Mouse (Mus musculus): ENCODE measurements at regions not wholly inside any gene's neighbourhood (a gene's known extent, or its start where the extent isn't known, plus 50 kb on each side); places are given as distances from the start of the nearest gene placed in this dataset.

DNA sequence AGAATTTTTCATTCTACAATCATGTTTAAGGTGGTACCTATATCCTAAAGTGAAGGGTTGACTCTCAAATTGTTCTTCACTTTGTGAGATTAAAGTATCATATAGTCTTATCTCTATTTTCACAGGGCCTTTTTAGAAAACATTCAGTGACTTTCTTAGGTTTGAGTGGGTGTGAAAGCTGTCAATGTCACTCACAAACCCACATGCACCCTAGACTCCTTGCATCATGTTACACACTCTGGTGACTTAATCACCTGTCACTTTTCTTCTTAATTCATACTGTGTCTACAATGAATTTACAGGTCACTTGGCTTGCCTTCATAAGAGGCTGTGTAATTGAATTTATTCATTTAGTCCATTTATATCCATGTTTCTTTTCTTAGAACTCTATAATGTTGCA, 1026.8 kb upstream of the Alcam start:
- no peak for TF ChIP-seq CTCF (IDR thresholded peaks at IDR 0.05; ENCODE audit: low read depth, low read length)
- TF ChIP-seq POLR2AphosphoS5 (IDR thresholded peaks at IDR 0.05; ENCODE audit: insufficient replicate concordance, low read depth, low read length) = no peak
- TF ChIP-seq GATA1 (IDR thresholded peaks at IDR 0.05; ENCODE audit: borderline replicate concordance, low read length) = no peak
- no peak for TF ChIP-seq TAL1 (conservative IDR thresholded peaks at IDR 0.05; ENCODE audit: low read depth, low read length)
